9 mouse cellular contexts compared by ENCODE assay signal in the genomic region with DNA sequence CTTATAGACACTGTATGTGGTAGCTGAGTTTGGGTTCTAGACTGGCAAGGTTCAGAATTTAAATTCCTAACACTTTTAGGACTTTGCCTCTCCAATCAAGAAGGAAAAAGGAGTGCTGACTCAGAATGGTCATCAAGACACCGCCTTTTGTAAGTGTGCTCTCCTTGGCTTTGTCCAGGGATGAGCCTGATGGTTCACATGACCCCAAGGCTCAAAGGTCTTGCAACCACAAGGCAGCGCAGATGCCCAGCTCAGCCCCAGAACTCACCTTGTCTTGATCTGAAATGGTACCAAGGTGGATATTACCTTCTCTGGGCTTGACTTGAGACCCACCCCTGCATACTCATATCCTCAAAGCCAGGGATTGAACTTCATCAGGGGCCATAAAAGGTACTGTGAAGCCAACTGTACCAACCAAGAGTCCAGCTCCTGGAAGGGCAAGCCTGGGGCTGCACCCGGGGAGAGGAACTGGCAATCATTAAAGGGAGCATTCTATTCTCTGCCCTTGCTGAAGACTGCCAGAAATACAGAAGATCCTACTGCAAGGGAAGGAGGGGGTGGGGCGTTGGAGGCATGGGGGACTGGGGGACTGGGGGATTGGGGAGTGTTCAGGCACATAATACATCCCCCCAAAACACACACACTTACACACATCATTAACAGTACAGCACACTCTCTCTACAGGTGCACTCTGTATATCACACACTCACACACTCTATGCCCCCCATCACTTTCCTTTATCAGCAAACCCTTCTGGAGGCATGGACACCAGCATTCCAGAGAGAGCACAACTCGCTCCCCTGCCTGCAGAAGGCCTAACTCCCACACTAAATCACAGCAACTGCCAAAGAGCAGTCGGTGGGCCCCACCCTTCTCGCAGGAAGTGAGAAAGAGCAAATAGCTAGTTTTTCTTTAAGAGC. TPM values are rescaled to one million over a fixed set of nuclear protein-coding genes. Genes with fewer than 3 reads are reported as not detected.
DNase-seq lines count a peak whose midpoint lies in the region; ATAC-seq lines count a peak whose summit lies in the region.
"Had no signal": no experiment of that assay in that cellular context is flagged by ENCODE, and none has a peak within 500 bp of the region (broad histone marks: within the 10 kb centered on the region; RNA-seq: fewer than 3 reads in every experiment).

No protein-coding gene starts in this region.

- H3K4me3 ChIP-seq in midbrain, embryonic 10.5 days, result no peak overlapping the region
- no peak overlapping the region for H3K4me3 ChIP-seq in midbrain, embryonic 15.5 days
- H3K4me3 ChIP-seq in intestine, embryonic 14.5 days (ENCODE audit: low read depth, low read length), result no peak overlapping the region
- no peak overlapping the region for H3K4me3 ChIP-seq in stomach, embryonic 16.5 days (replicated peaks; ENCODE audit: low read length)
- H3K4me3 ChIP-seq: gastrocnemius, adult 2 months had no signal

- no peaks in the 10 kb centered on the region for H3K27me3 ChIP-seq in midbrain, embryonic 10.5 days (ENCODE audit: low read depth, poor library complexity, severe bottlenecking)
- no peaks in the 10 kb centered on the region for H3K27me3 ChIP-seq in midbrain, embryonic 15.5 days (replicated peaks)
- no peaks in the 10 kb centered on the region for H3K27me3 ChIP-seq in intestine, embryonic 14.5 days (replicated peaks; ENCODE audit: control insufficient read depth, insufficient read depth, low read length)
- H3K27me3 ChIP-seq in stomach, embryonic 16.5 days (ENCODE audit: control insufficient read depth, insufficient read depth, low read length), result no peaks in the 10 kb centered on the region

- H3K4me2 ChIP-seq in midbrain, embryonic 15.5 days, result no peak overlapping the region
- H3K4me2 ChIP-seq in intestine, embryonic 14.5 days (ENCODE audit: low read length), result no peak overlapping the region
- H3K4me2 ChIP-seq in stomach, embryonic 16.5 days (ENCODE audit: low read depth, low read length), result peak overlapping the region; percentile 12; the same call in 1 of the 2 replicates

- no peak for ATAC-seq in midbrain, embryonic 15.5 days (replicated peaks)
- ATAC-seq in intestine, embryonic 14.5 days (replicated peaks; ENCODE audit: low FRiP score, low TSS enrichment, low read depth), result 0 out of 2 replicates have a peak, but pooled peaks have one; percentile 12
- peak; percentile 28; the same call in 1 of the 2 replicates for ATAC-seq in stomach, embryonic 16.5 days (ENCODE audit: insufficient read depth, low FRiP score)

- H3K27ac ChIP-seq in midbrain, embryonic 10.5 days (replicated peaks), result peak overlapping the region; percentile 64
- H3K27ac ChIP-seq in midbrain, embryonic 15.5 days, result no peak overlapping the region
- peak overlapping the region; percentile 59; the same call in 1 of the 2 replicates for H3K27ac ChIP-seq in intestine, embryonic 14.5 days (ENCODE audit: low read depth)
- peak overlapping the region; percentile 92 for H3K27ac ChIP-seq in stomach, embryonic 16.5 days (ENCODE audit: low read length)
- H3K27ac ChIP-seq: gastrocnemius, adult 2 months had no signal

- H3K9ac ChIP-seq in midbrain, embryonic 15.5 days, result no peak overlapping the region
- no peak overlapping the region for H3K9ac ChIP-seq in intestine, embryonic 14.5 days (ENCODE audit: low read length)
- 0 out of 2 replicates have a peak overlapping the region, but pooled peaks have one; percentile 46 for H3K9ac ChIP-seq in stomach, embryonic 16.5 days (ENCODE audit: low read length)

- peak; percentile 16 for DNase-seq in midbrain, embryonic 10.5 days (ENCODE audit: low spot score)
- no peak for DNase-seq in intestine, embryonic 14.5 days (ENCODE audit: low spot score)
- DNase-seq in kidney, postnatal 25 days, result peak; percentile 74 to 82
- DNase-seq in right cerebral cortex, adult 2 months (ENCODE audit: low spot score in 2 of 2), result no peak
- DNase-seq in layer of hippocampus, adult 8-10 months (ENCODE audit: low spot score in 2 of 2), result no peak
- DNase-seq: gastrocnemius, adult 2 months; layer of hippocampus, postnatal 36 days had no signal

- WGBS in midbrain, embryonic 10.5 days, result 52% methylated on average over 7 of the region's 7 CpGs
- 53% methylated on average over 7 of the region's 7 CpGs for WGBS in midbrain, embryonic 15.5 days
- WGBS in intestine, embryonic 14.5 days, result 35% methylated on average over 7 of the region's 7 CpGs
- WGBS in stomach, embryonic 16.5 days, result 36% methylated on average over 7 of the region's 7 CpGs

- no peaks in the 10 kb centered on the region for H3K36me3 ChIP-seq in midbrain, embryonic 10.5 days
- no peaks in the 10 kb centered on the region for H3K36me3 ChIP-seq in midbrain, embryonic 15.5 days (replicated peaks)
- no peaks in the 10 kb centered on the region for H3K36me3 ChIP-seq in intestine, embryonic 14.5 days (ENCODE audit: control insufficient read depth, insufficient read depth, low read length)
- no peaks in the 10 kb centered on the region for H3K36me3 ChIP-seq in stomach, embryonic 16.5 days (ENCODE audit: control insufficient read depth, insufficient read depth, low read length)

- H3K4me1 ChIP-seq in midbrain, embryonic 10.5 days, result peaks cover 31% of the 10 kb centered on the region
- no peaks in the 10 kb centered on the region for H3K4me1 ChIP-seq in midbrain, embryonic 15.5 days
- peaks cover 23% of the 10 kb centered on the region for H3K4me1 ChIP-seq in intestine, embryonic 14.5 days (replicated peaks; ENCODE audit: control insufficient read depth, insufficient read depth, low read length)
- peaks cover 23% of the 10 kb centered on the region for H3K4me1 ChIP-seq in stomach, embryonic 16.5 days (ENCODE audit: control insufficient read depth, insufficient read depth, low read length)

- H3K9me3 ChIP-seq in midbrain, embryonic 10.5 days (replicated peaks), result no peaks in the 10 kb centered on the region
- no peaks in the 10 kb centered on the region for H3K9me3 ChIP-seq in midbrain, embryonic 15.5 days
- no peaks in the 10 kb centered on the region for H3K9me3 ChIP-seq in intestine, embryonic 14.5 days (ENCODE audit: control insufficient read depth, low read length)
- no peaks in the 10 kb centered on the region for H3K9me3 ChIP-seq in stomach, embryonic 16.5 days (replicated peaks; ENCODE audit: control insufficient read depth, low read length)

RNA-seq across cellular contexts. Expression of a gene that starts 29.6 kb away (rescaled TPM):
- polyA plus RNA-seq in midbrain, embryonic 10.5 days (2016; fragmentation: Nextera tagmentation; extraction: Ambion mirVana), result 54.9 and 56.7 TPM in 2 replicates
- polyA plus RNA-seq in midbrain, embryonic 15.5 days (2015; fragmentation: Nextera tagmentation; extraction: Ambion mirVana), result 32.5 and 39.6 TPM in 2 replicates
- 159 and 176 TPM in 2 replicates for polyA plus RNA-seq in intestine, embryonic 14.5 days (2014; fragmentation: Nextera tagmentation; extraction: Ambion mirVana)
- 266 and 335 TPM in 2 replicates for polyA plus RNA-seq in stomach, embryonic 16.5 days (2015; fragmentation: Nextera tagmentation; extraction: Ambion mirVana)
- 10 to 100 TPM; 37.3 to 59.3 (median 44.4) TPM for total RNA-seq in layer of hippocampus, adult 8-10 months (2022)

Comparison
In these comparisons a context has a peak if more than half of its experiments do, and no peak if none do; other contexts are left out.
1. DNase-seq: peak in midbrain, embryonic 10.5 days (single experiment) and kidney, postnatal 25 days (2 of 2); none in intestine, embryonic 14.5 days (single experiment), right cerebral cortex, adult 2 months (0 of 2) and layer of hippocampus, adult 8-10 months (0 of 2).